Mouse (Mus musculus) cerebellum, postnatal 25 days (tissue): ENCODE measurements around the gene Cacna1d.

Source experiments
- DNase-seq, 2 experiments: peaks; one replicate each; pipeline ENCODE4 v3.0.0; 2021; ENCODE audit warnings: mixed read lengths in 2 of 2

Cacna1d gene

GRCm38 (mm10) chr14:30457897-30458296 lies 33.4 kb downstream of the Cacna1d start:
- DNase-seq, result no peak

- no peak for DNase-seq
These were observed 33.8 kb downstream of the Cacna1d start for GRCm38 (mm10) chr14:30457436-30457835.

DNA sequence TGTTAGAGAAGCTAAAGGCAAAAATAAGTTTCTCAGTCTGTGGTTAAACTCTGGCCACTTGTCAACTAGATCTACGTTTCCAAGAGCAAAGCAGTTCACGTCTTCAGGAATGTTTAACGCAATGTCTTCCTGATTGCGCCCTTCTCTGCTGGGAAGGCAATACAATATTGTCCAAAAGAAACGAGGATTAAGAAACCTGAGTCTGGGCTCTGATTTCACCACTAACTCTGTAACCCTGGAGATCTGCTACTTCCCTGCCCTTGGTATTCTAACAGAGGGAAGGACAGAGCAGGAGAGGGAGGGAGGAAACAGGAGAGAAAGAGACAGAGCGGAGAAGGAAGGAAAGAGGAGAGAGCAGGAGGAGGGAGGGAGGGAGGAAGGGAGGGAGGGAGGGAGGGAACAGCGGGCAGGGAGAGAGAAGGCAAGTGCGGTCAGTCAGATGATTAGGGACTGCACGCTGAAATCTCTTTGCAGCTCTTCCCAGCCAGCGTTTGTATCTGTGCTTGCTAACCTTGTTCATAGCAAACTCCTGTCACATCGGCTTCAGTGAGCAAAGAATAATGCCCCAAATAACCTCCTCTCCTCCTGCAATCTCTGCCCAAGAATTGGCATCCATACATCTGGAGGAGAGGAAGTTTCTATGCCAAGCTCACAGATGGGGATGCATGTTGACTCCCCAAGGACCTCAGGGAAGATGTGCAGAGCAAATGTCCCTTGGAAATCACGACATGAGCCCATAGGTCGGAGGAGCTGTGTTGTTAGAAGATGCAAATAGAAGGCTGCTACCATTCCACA lies 35.3 kb downstream of the Cacna1d start:
- DNase-seq, result peak in 1 of 2 experiments; percentile 15

DNA sequence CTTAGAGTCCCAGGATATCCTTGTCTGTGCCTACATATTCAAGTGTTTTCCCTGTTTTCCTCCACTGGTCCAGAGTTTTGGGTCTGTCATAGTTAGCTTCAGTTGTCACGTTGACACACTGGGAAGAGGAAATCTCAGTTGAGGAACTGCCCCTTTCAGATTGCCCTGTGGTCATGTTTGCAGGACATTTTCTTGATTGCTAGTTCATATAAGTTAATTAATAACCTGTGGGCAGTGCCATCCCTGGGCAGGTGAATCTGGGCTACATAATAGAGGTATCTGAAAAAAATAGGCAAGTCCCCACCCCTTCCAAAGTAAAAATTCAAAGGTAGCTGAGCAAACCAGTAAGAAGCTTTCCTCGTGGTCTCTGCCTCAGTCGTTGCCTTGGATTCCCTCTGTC lies 51.3 kb downstream of the Cacna1d start:
- DNase-seq, result no peak

DNA sequence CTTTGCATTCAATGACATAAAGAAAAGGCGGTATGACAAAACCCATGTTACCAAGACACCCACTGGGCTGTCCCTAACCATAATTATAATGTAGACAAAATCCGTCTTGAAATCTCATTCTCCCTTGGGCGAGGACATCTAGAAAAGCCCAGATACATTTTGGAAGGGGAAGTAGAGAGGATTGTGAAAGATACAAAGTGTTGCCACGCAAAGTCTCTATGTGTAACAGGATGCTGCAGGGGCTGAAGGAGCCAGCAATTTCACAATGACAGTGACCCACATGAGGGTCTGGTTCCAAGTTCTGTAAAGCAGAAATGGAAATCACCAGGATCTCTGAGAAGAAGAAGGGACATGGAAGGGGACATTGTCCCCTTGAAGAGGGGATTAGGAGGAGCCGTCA lies 55.9 kb downstream of the Cacna1d start:
- DNase-seq, result no peak

GRCm38 (mm10) chr14:30430446-30430845 lies 60.8 kb downstream of the Cacna1d start:
- no peak for DNase-seq

DNA sequence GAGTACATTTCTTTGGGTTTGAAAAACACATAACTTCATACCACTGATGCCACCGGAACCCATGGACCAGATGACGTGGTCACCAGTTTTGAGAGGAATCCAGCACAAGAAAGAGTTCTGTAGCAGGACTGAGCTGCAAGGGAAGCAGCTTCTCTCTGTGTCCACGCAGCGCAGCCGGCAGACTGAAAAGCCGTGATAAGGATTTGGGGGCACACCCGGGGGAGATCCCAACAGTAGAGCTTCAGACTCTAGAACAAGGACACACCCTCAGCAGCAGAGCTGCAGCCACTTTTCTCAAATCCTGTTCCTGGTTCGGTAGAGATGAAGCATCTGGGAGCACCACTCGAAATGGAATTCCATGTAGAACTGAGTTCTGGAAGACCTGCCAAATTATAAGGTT lies 61.2 kb downstream of the Cacna1d start:
- DNase-seq, result no peak

DNA sequence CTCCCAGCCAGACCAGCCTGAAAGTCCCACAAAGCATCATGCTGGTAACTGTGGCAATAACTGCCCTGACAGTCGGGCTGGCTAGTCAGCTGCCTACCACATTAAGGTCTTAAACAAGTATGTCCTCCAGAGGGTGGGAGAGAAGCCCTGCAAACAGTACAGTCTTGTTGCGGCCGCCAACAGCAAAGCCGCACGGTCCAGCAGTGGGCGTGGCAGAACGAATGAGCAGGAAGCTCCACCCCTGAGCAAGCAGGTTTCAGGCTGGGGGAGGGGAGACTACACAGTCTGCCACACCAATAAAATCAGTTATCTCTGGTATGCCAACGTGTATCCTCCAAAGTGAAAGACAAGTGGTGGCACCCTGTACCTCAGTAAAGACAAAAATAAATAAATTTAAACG lies 61.6 kb downstream of the Cacna1d start:
- DNase-seq, result peak; percentile 8 to 17

GRCm38 (mm10) chr14:30428757-30429156 lies 62.5 kb downstream of the Cacna1d start:
- no peak for DNase-seq

DNA sequence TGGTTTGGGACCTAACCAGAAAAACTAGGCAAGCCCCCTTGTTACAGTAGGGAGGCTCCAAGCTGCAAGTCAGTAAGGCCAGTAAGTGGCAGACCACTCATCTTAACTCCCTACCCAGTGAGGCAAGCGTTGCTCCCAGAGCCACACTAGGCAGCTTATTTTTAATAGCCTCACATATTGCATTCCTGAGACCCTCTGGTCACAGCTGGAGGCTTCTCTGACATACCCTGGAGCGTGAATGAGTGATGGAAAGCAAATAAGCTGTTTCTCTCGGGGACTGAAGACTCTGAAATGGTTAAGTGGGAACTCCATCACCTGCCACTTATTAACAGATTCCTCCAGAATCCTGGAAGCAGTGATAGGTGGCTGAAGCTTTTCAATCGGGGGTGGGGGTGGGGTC lies 65.4 kb downstream of the Cacna1d start:
- DNase-seq, result no peak

GRCm38 (mm10) chr14:30425175-30425574 lies 66.1 kb downstream of the Cacna1d start:
- no peak for DNase-seq

DNA sequence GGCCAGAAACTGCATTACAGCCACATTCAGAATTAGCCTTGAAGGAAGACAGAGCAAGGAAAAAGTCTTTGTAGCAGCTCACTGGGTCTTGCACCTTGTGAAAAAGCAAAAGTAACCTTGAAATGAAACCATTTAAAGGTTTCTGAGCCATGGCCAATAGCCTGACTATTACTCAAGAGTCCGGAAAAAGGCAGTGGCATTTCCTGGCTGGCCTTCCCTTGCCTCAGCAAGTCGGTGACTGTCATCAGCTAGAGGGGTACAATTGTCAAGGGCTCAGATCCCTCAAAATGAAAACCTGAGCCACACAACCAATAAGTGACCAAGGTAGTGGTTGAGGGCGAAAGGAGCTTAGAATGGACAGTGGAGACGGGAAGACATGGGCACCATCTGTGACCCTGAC lies 66.6 kb downstream of the Cacna1d start:
- no peak for DNase-seq

DNA sequence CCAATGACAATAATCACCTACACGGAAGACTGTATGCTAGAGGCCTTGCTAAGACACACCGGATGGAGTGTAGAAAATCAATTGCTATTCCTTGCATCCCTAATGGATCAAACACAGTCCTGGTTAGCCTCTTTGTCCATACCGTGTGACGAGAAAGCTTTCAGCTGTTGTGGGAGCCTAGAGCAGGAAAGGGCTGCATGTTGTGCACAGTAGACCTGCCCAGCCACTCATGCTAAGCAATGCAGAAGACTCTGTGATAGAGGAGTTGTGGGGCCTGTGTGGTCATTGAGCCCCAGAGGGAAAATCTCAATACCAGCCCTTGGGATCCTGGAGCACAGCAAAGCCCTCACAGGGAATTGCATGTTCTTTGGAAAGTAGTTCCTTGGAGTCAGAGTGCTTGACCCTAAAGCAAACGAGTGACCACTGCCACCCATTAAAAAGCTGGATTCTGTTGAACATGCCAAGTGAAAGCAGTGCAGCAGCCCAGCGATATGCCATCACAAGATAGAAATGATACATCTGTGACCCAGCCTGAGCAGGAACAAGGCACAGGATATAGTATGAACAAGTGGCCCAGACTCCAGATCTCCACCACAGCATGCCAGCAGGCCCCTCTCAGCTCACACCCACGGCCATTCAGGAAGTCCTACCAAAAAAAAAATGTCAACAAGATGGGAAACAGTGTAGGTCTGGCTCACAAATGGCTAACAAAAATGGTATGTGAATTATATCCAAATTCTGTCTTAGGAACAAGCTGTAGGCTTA lies 68.7 kb downstream of the Cacna1d start:
- no peak for DNase-seq

GRCm38 (mm10) chr14:30419458-30419857 lies 71.8 kb downstream of the Cacna1d start:
- DNase-seq, result no peak

DNA sequence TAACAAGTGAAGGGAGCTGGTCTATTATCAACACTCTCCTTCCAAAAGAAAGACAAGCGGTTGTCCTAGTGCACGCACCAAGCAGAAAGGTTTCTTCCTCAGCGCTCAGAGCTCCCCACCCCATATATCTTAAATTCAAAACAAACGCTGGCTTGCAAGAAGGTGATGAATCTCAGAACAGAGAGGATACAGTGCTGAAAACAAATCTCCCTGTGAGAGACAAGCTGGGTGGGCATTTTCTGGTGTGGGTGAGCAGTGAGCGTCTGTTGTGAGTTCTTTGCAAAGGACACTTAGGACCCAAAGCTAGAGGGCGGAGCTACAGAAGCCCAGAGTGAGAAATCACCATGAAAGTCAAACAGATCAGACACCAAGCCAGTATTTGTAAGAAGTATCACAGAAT lies 72.2 kb downstream of the Cacna1d start:
- DNase-seq, result no peak

GRCm38 (mm10) chr14:30415830-30416229 lies 75.4 kb downstream of the Cacna1d start:
- DNase-seq, result no peak

GRCm38 (mm10) chr14:30414131-30414530 lies 77.1 kb downstream of the Cacna1d start:
- DNase-seq, result no peak

DNA sequence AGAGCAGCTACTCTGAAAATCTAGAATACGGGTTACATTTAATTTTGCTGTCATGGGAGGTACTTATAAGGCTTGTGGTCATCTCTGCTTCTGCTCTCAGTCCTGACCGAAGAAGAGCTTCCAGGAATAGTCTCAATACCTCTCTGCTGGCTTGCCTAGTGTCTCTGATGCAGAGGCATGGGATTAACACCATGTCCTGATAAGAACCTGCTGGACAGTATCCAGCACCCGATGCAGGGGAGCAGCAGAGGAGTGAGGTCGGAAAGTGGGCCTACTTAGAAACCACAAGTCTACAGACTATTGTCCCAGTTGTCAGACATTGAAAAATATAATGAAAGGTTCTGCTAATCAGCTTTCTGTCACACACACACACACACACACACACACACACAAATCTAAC lies 81.9 kb downstream of the Cacna1d start:
- DNase-seq, result no peak

GRCm38 (mm10) chr14:30405456-30406225 lies 85.6 kb downstream of the Cacna1d start:
- peak in 1 of 2 experiments; percentile 11 for DNase-seq

DNA sequence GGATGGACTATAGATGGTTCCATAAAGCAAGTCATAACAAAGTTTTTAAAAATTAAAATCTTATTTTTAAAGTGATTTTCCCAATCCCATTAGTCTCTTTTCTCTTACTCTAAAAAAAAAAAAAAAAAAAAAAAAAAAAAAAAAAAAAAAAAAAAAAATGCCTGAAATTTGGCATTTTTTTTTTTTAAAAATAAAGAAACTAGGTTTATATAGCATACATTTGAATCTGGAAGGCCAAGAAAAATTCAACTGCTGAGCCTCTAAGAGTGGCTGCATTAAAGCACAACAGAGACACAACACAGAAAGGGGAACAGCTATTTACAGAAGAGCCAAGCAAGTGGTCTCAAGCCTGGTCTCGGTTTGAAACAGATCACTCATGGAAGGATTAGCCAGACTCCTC lies 112.9 kb downstream of the Cacna1d start:
- no peak for DNase-seq

- no peak for DNase-seq
These were observed 118.4 kb downstream of the Cacna1d start for GRCm38 (mm10) chr14:30372878-30373277.

- no peak for DNase-seq
These were observed 120.2 kb downstream of the Cacna1d start for GRCm38 (mm10) chr14:30371070-30371469.

DNA sequence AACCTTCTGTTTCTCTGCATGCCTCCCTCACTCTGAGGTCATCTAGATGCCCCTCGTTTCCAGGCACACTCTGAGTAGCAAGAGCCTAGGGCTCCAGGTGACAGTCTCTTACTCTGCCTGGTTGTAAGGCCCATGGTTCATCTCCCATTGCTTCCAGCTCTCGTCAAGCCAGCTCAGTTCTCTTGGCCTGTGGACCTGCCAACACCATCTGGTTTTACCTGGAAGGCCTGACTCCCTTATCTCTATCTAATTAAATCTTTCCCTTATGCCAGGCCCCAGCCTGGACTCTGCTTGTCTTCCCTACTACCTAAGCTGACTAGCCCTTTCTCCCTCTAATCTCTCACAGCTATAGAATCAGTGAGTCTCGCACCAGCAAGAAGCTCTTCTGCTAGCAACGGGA lies 124.2 kb downstream of the Cacna1d start:
- DNase-seq, result peak in 1 of 2 experiments; percentile 52
